Mouse (Mus musculus): ENCODE measurements at regions not wholly inside any gene's neighbourhood (a gene's known extent, or its start where the extent isn't known, plus 50 kb on each side); places are given as distances from the start of the nearest gene placed in this dataset.

GRCm38 (mm10) chr9:79479118-79479517, 239.5 kb downstream of the Col12a1 start:
- no peak for DNase-seq

- DNase-seq: no peak
Observed at GRCm38 (mm10) chr9:79500253-79500652, 218.4 kb downstream of the Col12a1 start.

- no peak for DNase-seq
Observed at GRCm38 (mm10) chr9:79502034-79502433, 216.6 kb downstream of the Col12a1 start.

- no peak for DNase-seq
Observed at GRCm38 (mm10) chr9:79516384-79516783, 202.2 kb downstream of the Col12a1 start.

- DNase-seq: no peak
Observed at GRCm38 (mm10) chr9:79517461-79517860, 201.2 kb downstream of the Col12a1 start.

- no peak for DNase-seq
Observed at GRCm38 (mm10) chr9:79518640-79519039, 200.0 kb downstream of the Col12a1 start.

GRCm38 (mm10) chr9:79520498-79520897, 198.1 kb downstream of the Col12a1 start:
- no peak for DNase-seq

- DNase-seq: no peak
Observed at GRCm38 (mm10) chr9:79523054-79523453, 195.6 kb downstream of the Col12a1 start.

- no peak for DNase-seq
Observed at GRCm38 (mm10) chr9:79525000-79525399, 193.6 kb downstream of the Col12a1 start.

- DNase-seq: no peak
Observed at GRCm38 (mm10) chr9:79526390-79526789, 192.2 kb downstream of the Col12a1 start.

GRCm38 (mm10) chr9:79527331-79527730, 191.3 kb downstream of the Col12a1 start:
- DNase-seq: no peak
